Mouse (Mus musculus) stomach, postnatal 0 days (tissue): ENCODE measurements around the gene Tmem88. TPM values are rescaled to one million over a fixed set of nuclear protein-coding genes. Genes with fewer than 3 reads are reported as not detected.
"Not testable (repeated sequence)": the region's sequence is repeated elsewhere in the genome, so short reads cannot be mapped to it uniquely, and the experiment has no call there.

Experiments
- ATAC-seq: fragments of 200-750 bp; cut with Nextera tagmentation; 2 replicates; pipeline ENCODE4 v1.8.0; 2017; ENCODE audit not compliant: low FRiP score, low TSS enrichment
- DNase-seq: peaks from one replicate; pipeline ENCODE4 v3.0.0-alpha.2; 2016; ENCODE audit warnings: low spot score
- H3K27ac ChIP-seq: fragments of 300-500 bp; sonication (generic); replicated peaks from 2 replicates; pipeline ENCODE4 v1.5.1; 2014; ENCODE audit warnings: mild to moderate bottlenecking, control low read depth
- H3K27me3 ChIP-seq: fragments of 300-500 bp; sonication (generic); 2 replicates; pipeline ENCODE4 v1.6.1; 2014; ENCODE audit warnings: low read length; ENCODE audit not compliant: control insufficient read depth, insufficient read depth
- H3K36me3 ChIP-seq: fragments of 300-500 bp; sonication (generic); 2 replicates; pipeline ENCODE4 v1.6.1; 2014; ENCODE audit warnings: low read length, mixed read lengths; ENCODE audit not compliant: control insufficient read depth, insufficient read depth
- H3K4me1 ChIP-seq: fragments of 300-500 bp; sonication (generic); replicated peaks from 2 replicates; pipeline ENCODE4 v1.6.1; 2014; ENCODE audit warnings: antibody characterized with exemption; ENCODE audit not compliant: control insufficient read depth, insufficient read depth
- H3K4me2 ChIP-seq: fragments of 300-500 bp; sonication (generic); replicated peaks from 2 replicates; pipeline ENCODE4 v1.6.1; 2014; ENCODE audit warnings: low read depth, mild to moderate bottlenecking, control low read depth, moderate library complexity
- H3K4me3 ChIP-seq: fragments of 300-500 bp; sonication (generic); 2 replicates; pipeline ENCODE4 v1.5.1; 2014; ENCODE audit warnings: low read depth, low read length, control low read depth
- H3K9ac ChIP-seq: fragments of 300-500 bp; sonication (generic); 2 replicates; pipeline ENCODE4 v1.6.1; 2014; ENCODE audit warnings: mild to moderate bottlenecking, low read length, control low read depth, mixed read lengths
- H3K9me3 ChIP-seq: fragments of 300-500 bp; sonication (generic); 2 replicates; pipeline ENCODE4 v1.6.1; 2016; ENCODE audit warnings: low read length; ENCODE audit not compliant: control insufficient read depth
- CTCF ChIP-seq: IDR thresholded peaks from 2 replicates; pipeline ENCODE4 v1.5.1; 2016; ENCODE audit warnings: antibody characterized with exemption, low read depth, mild to moderate bottlenecking, moderate library complexity
- EP300 ChIP-seq: optimal IDR thresholded peaks from 2 replicates; pipeline ENCODE3; 2016; ENCODE audit warnings: antibody characterized with exemption
- WGBS: fragments of 180-500 bp; shearing (Covaris S2); extraction: QIAGEN DNeasy Blood & Tissue Kit; methylation state at CpG from one replicate; pipeline ENCODE4 v1.1.7; 2014; 5-methylcytosine and 5-hydroxymethylcytosine counted together
- polyA plus RNA-seq: library from polyadenylated mRNA; unstranded; fragments of >200 nt; fragmentation: Nextera tagmentation; extraction: Ambion mirVana; gene quantifications from 2 replicates; pipeline ENCODE4 v1.2.1, GENCODE M21; 2015

The Tmem88 gene
- polyA plus RNA-seq, 1 experiment from 2014 or later: 17.8 TPM

- Histone ChIP-seq H3K9me3 (no peaks in the 10 kb centered on the region), H3K9ac (peak overlapping the region; percentile 52), H3K4me1 (peaks cover 8% of the 10 kb centered on the region; the same call in 1 of the 2 replicates), H3K27ac (peak overlapping the region; percentile 71; the same call in 1 of the 2 replicates), H3K36me3 (peaks cover 19% of the 10 kb centered on the region), H3K27me3 (no peaks in the 10 kb centered on the region), H3K4me3 (no peak overlapping the region), H3K4me2 (peak overlapping the region; percentile 17; the same call in 1 of the 2 replicates)
- no peak for TF ChIP-seq EP300
- TF ChIP-seq CTCF: no peak
- WGBS: 48% methylated on average over 21 of the region's 21 CpGs
- ATAC-seq (no peak), DNase-seq (no peak)
Observed at GRCm38 (mm10) chr11:69398486-69399200, 609 bp upstream of the Tmem88 start.

- ATAC-seq (no peak), DNase-seq (peak; percentile 40)
- H3K9ac ChIP-seq: peak overlapping the region; percentile 52
- H3K4me2 ChIP-seq: 0 out of 2 replicates have a peak overlapping the region, but pooled peaks have one; percentile 8
- WGBS: 38% methylated on average over 24 of the region's 24 CpGs
- H3K9me3 ChIP-seq: no peaks in the 10 kb centered on the region
- H3K36me3 ChIP-seq: peaks cover 15% of the 10 kb centered on the region
- TF ChIP-seq CTCF: no peak
- TF ChIP-seq EP300: no peak
- H3K27me3 ChIP-seq: no peaks in the 10 kb centered on the region
- peak overlapping the region; percentile 71 for H3K27ac ChIP-seq
- peaks cover 8% of the 10 kb centered on the region; the same call in 1 of the 2 replicates for H3K4me1 ChIP-seq
- H3K4me3 ChIP-seq: peak overlapping the region; percentile 18; the same call in 1 of the 2 replicates
Observed at GRCm38 (mm10) chr11:69397581-69398057, 415 bp downstream of the Tmem88 start.

DNA sequence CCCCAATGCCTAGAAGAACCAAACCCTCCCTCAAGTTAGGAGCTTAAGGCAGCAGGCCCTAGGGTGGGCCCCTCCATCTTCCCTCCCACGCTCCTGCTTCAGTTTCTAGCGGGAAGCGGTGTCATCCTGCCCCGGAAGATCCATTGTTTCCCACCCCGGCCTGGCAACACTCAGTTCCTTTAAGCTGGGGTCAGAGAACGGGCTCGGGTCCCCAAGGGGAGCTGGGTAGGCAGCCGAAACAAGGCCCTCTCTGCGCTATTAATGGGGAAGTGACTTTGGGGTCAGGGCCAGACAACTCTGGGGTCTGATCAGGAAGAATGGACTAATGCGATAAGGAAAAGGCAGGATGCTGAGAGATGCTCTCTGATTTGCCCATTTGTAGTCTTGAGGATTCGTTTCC, 1.3 kb downstream of the Tmem88 start:
- H3K4me1 ChIP-seq: peaks cover 8% of the 10 kb centered on the region; the same call in 1 of the 2 replicates
- DNase-seq: peak; percentile 33
- 35% methylated on average over 11 of the region's 11 CpGs for whole genome bisulfite sequencing
- no peaks in the 10 kb centered on the region for H3K27me3 ChIP-seq
- peak overlapping the region; percentile 95; the same call in 1 of the 2 replicates for H3K9ac ChIP-seq
- H3K27ac ChIP-seq: peak overlapping the region; percentile 97
- peaks cover 15% of the 10 kb centered on the region for H3K36me3 ChIP-seq
- no peaks in the 10 kb centered on the region for H3K9me3 ChIP-seq
- no peak for ATAC-seq
- peak overlapping the region; percentile 65; the same call in 1 of the 2 replicates for H3K4me3 ChIP-seq
- peak overlapping the region; percentile 71 for H3K4me2 ChIP-seq
- no peak for TF ChIP-seq CTCF

GRCm38 (mm10) chr11:69395634-69396373, 2.2 kb downstream of the Tmem88 start:
- WGBS: under 1% methylated on average over 48 of the region's 48 CpGs
- TF ChIP-seq EP300: peak; percentile 100
- TF ChIP-seq CTCF: no peak
- peaks cover 8% of the 10 kb centered on the region; the same call in 1 of the 2 replicates for H3K4me1 ChIP-seq
- ATAC-seq: peak; percentile 90
- H3K4me3 ChIP-seq: peak overlapping the region; percentile 65
- DNase-seq: peak; percentile 95
- peak overlapping the region; percentile 97 for H3K27ac ChIP-seq
- H3K4me2 ChIP-seq: peak overlapping the region; percentile 71
- H3K36me3 ChIP-seq: peaks cover 12% of the 10 kb centered on the region
- no peaks in the 10 kb centered on the region for H3K27me3 ChIP-seq
- H3K9me3 ChIP-seq: no peaks in the 10 kb centered on the region
- H3K9ac ChIP-seq: peak overlapping the region; percentile 95

- DNase-seq (peak; percentile 88), ATAC-seq (peak; percentile 81)
- 1% methylated on average over 19 of the region's 24 CpGs for WGBS
- H3K4me1 ChIP-seq, H3K27me3 ChIP-seq, H3K9me3 ChIP-seq, H3K36me3 ChIP-seq: not testable (repeated sequence)
- Histone ChIP-seq H3K9ac (peak within 1 kb of the TSS; percentile 95), H3K27ac (peak within 1 kb of the TSS; percentile 97), H3K4me3 (peak within 1 kb of the TSS; percentile 65), H3K4me2 (peak within 1 kb of the TSS; percentile 71)
Observed at GRCm38 (mm10) chr11:69395235-69395633, 2.8 kb downstream of the Tmem88 start, which contains the start of the genes Naa38 and Cyb5d1. Naa38 (plus strand) TSS chr11:69395487. Cyb5d1 (minus strand) TSS chr11:69395631.

GRCm38 (mm10) chr11:69394591-69395167, 3.4 kb downstream of the Tmem88 start:
- H3K4me3 ChIP-seq: peak overlapping the region; percentile 65
- H3K36me3 ChIP-seq, H3K4me1 ChIP-seq, H3K9me3 ChIP-seq, ATAC-seq, H3K27me3 ChIP-seq: not testable (repeated sequence)
- peak; percentile 35 for DNase-seq
- peak overlapping the region; percentile 97 for H3K27ac ChIP-seq
- H3K4me2 ChIP-seq: peak overlapping the region; percentile 71
- under 1% methylated on average over 31 of the region's 31 CpGs for WGBS
- peak overlapping the region; percentile 68 for H3K9ac ChIP-seq
